Mouse (Mus musculus): ENCODE data around the gene Ocln. TPM values are rescaled to one million over a fixed set of nuclear protein-coding genes. Genes with fewer than 3 reads are reported as not detected.

The Ocln gene
- polyA plus RNA-seq (2017; shearing (Covaris generic)), result under 1 TPM in 2 of 3 experiments, not detected in 1; 0.57 to 0.66 TPM

GRCm38 (mm10) chr13:100552369-100553041 is at the start of gene Ocln:
Gene Ocln, minus strand, starts transcription at chr13:100552718.
- peak; percentile 38 for ATAC-seq

GRCm38 (mm10) chr13:100601034-100601433 is 48.5 kb upstream of the Ocln start:
- ATAC-seq, result no peak

- no peak for ATAC-seq
Measured at GRCm38 (mm10) chr13:100600317-100600716, 47.8 kb upstream of the Ocln start.

- ATAC-seq, result no peak
Measured at GRCm38 (mm10) chr13:100597284-100597683, 44.8 kb upstream of the Ocln start.

- no peak for ATAC-seq
Measured at GRCm38 (mm10) chr13:100595552-100595885, 43.0 kb upstream of the Ocln start.

- no peak for ATAC-seq
Measured at GRCm38 (mm10) chr13:100594838-100595551, 42.5 kb upstream of the Ocln start.

- peak; percentile 95 for ATAC-seq
Measured at GRCm38 (mm10) chr13:100594041-100594792, 41.7 kb upstream of the Ocln start.

- peak; percentile 54 for ATAC-seq
Measured at GRCm38 (mm10) chr13:100588646-100589045, 36.1 kb upstream of the Ocln start.

- no peak for ATAC-seq
Measured at GRCm38 (mm10) chr13:100582144-100582543, 29.6 kb upstream of the Ocln start.

GRCm38 (mm10) chr13:100581701-100582100 is 29.2 kb upstream of the Ocln start:
- no peak for ATAC-seq

GRCm38 (mm10) chr13:100579951-100580350 is 27.4 kb upstream of the Ocln start:
- ATAC-seq, result no peak

GRCm38 (mm10) chr13:100579220-100579619 is 26.7 kb upstream of the Ocln start:
- no peak for ATAC-seq

- ATAC-seq, result peak; percentile 90
Measured at GRCm38 (mm10) chr13:100575950-100576349, 23.4 kb upstream of the Ocln start.

- no peak for ATAC-seq
Measured at GRCm38 (mm10) chr13:100570713-100571112, 18.2 kb upstream of the Ocln start.

GRCm38 (mm10) chr13:100568359-100568758 is 15.8 kb upstream of the Ocln start:
- ATAC-seq, result no peak

GRCm38 (mm10) chr13:100559449-100559848 is 6.9 kb upstream of the Ocln start:
- no peak for ATAC-seq

GRCm38 (mm10) chr13:100557011-100557410 is 4.5 kb upstream of the Ocln start:
- no peak for ATAC-seq

GRCm38 (mm10) chr13:100553042-100553437 is 522 bp upstream of the Ocln start:
- no peak for ATAC-seq

GRCm38 (mm10) chr13:100552009-100552368 is 529 bp downstream of the Ocln start:
- peak; percentile 21 for ATAC-seq

GRCm38 (mm10) chr13:100551371-100552008 is 1.0 kb downstream of the Ocln start:
- no peak for ATAC-seq

GRCm38 (mm10) chr13:100547269-100547668 is 5.2 kb downstream of the Ocln start:
- no peak for ATAC-seq

GRCm38 (mm10) chr13:100545510-100545909 is 7.0 kb downstream of the Ocln start:
- no peak for ATAC-seq

- ATAC-seq, result no peak
Measured at GRCm38 (mm10) chr13:100544220-100544662, 8.3 kb downstream of the Ocln start.
